Mouse (Mus musculus) kidney, embryonic 14.5 days (tissue): Measurements from ENCODE around the gene Fuca1. TPM values are rescaled to one million over a fixed set of nuclear protein-coding genes. Genes with fewer than 3 reads are reported as not detected.

Experiments used
- ATAC-seq: fragments of 200-750 bp; cut with Nextera tagmentation; 2 replicates; pipeline ENCODE4 v1.8.0; 2017; ENCODE audit warnings: moderate number of reproducible peaks, mild to moderate bottlenecking, moderate TSS enrichment, moderate library complexity; ENCODE audit not compliant: low FRiP score, low TSS enrichment
- H3K27ac ChIP-seq: fragments of 300-500 bp; sonication (generic); 2 replicates; pipeline ENCODE4 v1.5.1; 2014; ENCODE audit warnings: low read depth, mild to moderate bottlenecking, low read length, moderate library complexity, mixed read lengths
- H3K27me3 ChIP-seq: fragments of 300-500 bp; sonication (generic); 2 replicates; pipeline ENCODE4 v1.6.1; 2014; ENCODE audit warnings: mild to moderate bottlenecking, low read length; ENCODE audit not compliant: control insufficient read depth, insufficient read depth
- H3K36me3 ChIP-seq: fragments of 300-500 bp; sonication (generic); 2 replicates; pipeline ENCODE4 v1.6.1; 2014; ENCODE audit warnings: low read length, mixed read lengths; ENCODE audit not compliant: control insufficient read depth, insufficient read depth
- H3K4me1 ChIP-seq: fragments of 300-500 bp; sonication (generic); 2 replicates; pipeline ENCODE4 v1.6.1; 2014; ENCODE audit warnings: low read length, mixed read lengths; ENCODE audit not compliant: control insufficient read depth, insufficient read depth
- H3K4me2 ChIP-seq: fragments of 300-500 bp; sonication (generic); replicated peaks from 2 replicates; pipeline ENCODE4 v1.6.1; 2014; ENCODE audit warnings: low read depth, mild to moderate bottlenecking, low read length
- H3K4me3 ChIP-seq: fragments of 300-500 bp; sonication (generic); 2 replicates; pipeline ENCODE4 v1.5.1; 2014; ENCODE audit warnings: mild to moderate bottlenecking, low read length
- H3K9ac ChIP-seq: fragments of 300-500 bp; sonication (generic); 2 replicates; pipeline ENCODE4 v1.6.1; 2014; ENCODE audit warnings: low read depth, mild to moderate bottlenecking, low read length, moderate library complexity
- H3K9me3 ChIP-seq: fragments of 300-500 bp; sonication (generic); 2 replicates; pipeline ENCODE4 v1.6.1; 2016; ENCODE audit warnings: low read length; ENCODE audit not compliant: control insufficient read depth
- WGBS: fragments of 180-500 bp; shearing (Covaris S2); extraction: QIAGEN DNeasy Blood & Tissue Kit; methylation state at CpG from one replicate; pipeline ENCODE4 v1.1.7; 2014; 5-methylcytosine and 5-hydroxymethylcytosine counted together
- polyA plus RNA-seq: library from polyadenylated mRNA; unstranded; fragments of >200 nt; fragmentation: Nextera tagmentation; extraction: Ambion mirVana; gene quantifications from 2 replicates; pipeline ENCODE4 v1.2.1, GENCODE M21; 2014

Fuca1 gene
- polyA plus RNA-seq, 1 experiment from 2014 or later, result 69.2 TPM

GRCm38 (mm10) chr4:135898380-135899049 is 22.0 kb upstream of the Fuca1 start:
- no peak overlapping the region for H3K4me2 ChIP-seq
- H3K9ac ChIP-seq, result 0 out of 2 replicates have a peak overlapping the region, but pooled peaks have one; percentile 4
- no peak overlapping the region for H3K27ac ChIP-seq
- 69% methylated on average over 8 of the region's 9 CpGs for WGBS
- no peaks in the 10 kb centered on the region for H3K27me3 ChIP-seq
- no peaks in the 10 kb centered on the region for H3K36me3 ChIP-seq
- H3K4me1 ChIP-seq, result no peaks in the 10 kb centered on the region
- H3K9me3 ChIP-seq, result no peaks in the 10 kb centered on the region
- no peak overlapping the region for H3K4me3 ChIP-seq
- no peak for ATAC-seq

- Histone ChIP-seq H3K36me3 (no peaks in the 10 kb centered on the region), H3K4me2 (no peak overlapping the region), H3K9ac (no peak overlapping the region), H3K27me3 (no peaks in the 10 kb centered on the region), H3K4me1 (no peaks in the 10 kb centered on the region), H3K9me3 (no peaks in the 10 kb centered on the region), H3K27ac (no peak overlapping the region), H3K4me3 (no peak overlapping the region)
- WGBS, result 89% methylated on average over 7 of the region's 7 CpGs
- ATAC-seq, result no peak
Observed at GRCm38 (mm10) chr4:135899050-135899448, 21.5 kb upstream of the Fuca1 start.

GRCm38 (mm10) chr4:135900008-135900407 is 20.5 kb upstream of the Fuca1 start:
- Histone ChIP-seq H3K27ac (no peak overlapping the region), H3K27me3 (no peaks in the 10 kb centered on the region), H3K4me3 (no peak overlapping the region), H3K4me2 (no peak overlapping the region), H3K36me3 (no peaks in the 10 kb centered on the region), H3K9me3 (no peaks in the 10 kb centered on the region), H3K4me1 (no peaks in the 10 kb centered on the region), H3K9ac (no peak overlapping the region)
- 73% methylated on average over 5 of the region's 5 CpGs for WGBS
- no peak for ATAC-seq

- Histone ChIP-seq H3K27me3 (no peaks in the 10 kb centered on the region), H3K4me3 (no peak overlapping the region), H3K9ac (no peak overlapping the region), H3K9me3 (no peaks in the 10 kb centered on the region), H3K4me1 (no peaks in the 10 kb centered on the region), H3K36me3 (no peaks in the 10 kb centered on the region), H3K27ac (no peak overlapping the region), H3K4me2 (no peak overlapping the region)
- ATAC-seq, result no peak
- WGBS, result 91% methylated on average over 4 of the region's 4 CpGs
Observed at GRCm38 (mm10) chr4:135902606-135903242, 17.8 kb upstream of the Fuca1 start.

GRCm38 (mm10) chr4:135904810-135905209 is 15.7 kb upstream of the Fuca1 start:
- ATAC-seq, result no peak
- Histone ChIP-seq H3K27ac (no peak overlapping the region), H3K9ac (no peak overlapping the region), H3K36me3 (no peaks in the 10 kb centered on the region), H3K27me3 (no peaks in the 10 kb centered on the region), H3K9me3 (no peaks in the 10 kb centered on the region), H3K4me2 (no peak overlapping the region), H3K4me1 (no peaks in the 10 kb centered on the region), H3K4me3 (no peak overlapping the region)
- 80% methylated on average over 1 of the region's 1 CpGs for WGBS

- H3K9me3 ChIP-seq, result no peaks in the 10 kb centered on the region
Observed at GRCm38 (mm10) chr4:135906633-135907032, 13.9 kb upstream of the Fuca1 start.

GRCm38 (mm10) chr4:135909326-135910066 is 11.0 kb upstream of the Fuca1 start:
- Histone ChIP-seq H3K36me3 (no peaks in the 10 kb centered on the region), H3K4me3 (no peak overlapping the region), H3K4me1 (no peaks in the 10 kb centered on the region), H3K4me2 (no peak overlapping the region), H3K27me3 (no peaks in the 10 kb centered on the region), H3K27ac (no peak overlapping the region), H3K9me3 (no peaks in the 10 kb centered on the region), H3K9ac (no peak overlapping the region)
- WGBS, result 69% methylated on average over 13 of the region's 13 CpGs
- no peak for ATAC-seq

More at GRCm38 (mm10) chr4:135906633-135907032, 13.9 kb upstream of the Fuca1 start:
- no peak for ATAC-seq
- no peak overlapping the region for H3K4me3 ChIP-seq
- H3K9ac ChIP-seq, result no peak overlapping the region
- H3K27ac ChIP-seq, result no peak overlapping the region
- WGBS, result 80% methylated on average over 3 of the region's 3 CpGs
- H3K4me1 ChIP-seq, result no peaks in the 10 kb centered on the region
- no peaks in the 10 kb centered on the region for H3K36me3 ChIP-seq
- H3K27me3 ChIP-seq, result no peaks in the 10 kb centered on the region
- H3K4me2 ChIP-seq, result no peak overlapping the region

- H3K36me3 ChIP-seq, result no peaks in the 10 kb centered on the region
- no peaks in the 10 kb centered on the region for H3K27me3 ChIP-seq
- ATAC-seq, result no peak
- H3K4me1 ChIP-seq, result no peaks in the 10 kb centered on the region
- 67% methylated on average over 7 of the region's 7 CpGs for WGBS
- no peak overlapping the region for H3K27ac ChIP-seq
- no peaks in the 10 kb centered on the region for H3K9me3 ChIP-seq
- H3K9ac ChIP-seq, result no peak overlapping the region
- no peak overlapping the region for H3K4me2 ChIP-seq
- no peak overlapping the region for H3K4me3 ChIP-seq
Observed at GRCm38 (mm10) chr4:135911531-135911930, 9.0 kb upstream of the Fuca1 start.

GRCm38 (mm10) chr4:135912164-135912563 is 8.4 kb upstream of the Fuca1 start:
- Histone ChIP-seq H3K36me3 (no peaks in the 10 kb centered on the region), H3K4me3 (no peak overlapping the region), H3K27ac (no peak overlapping the region), H3K4me2 (no peak overlapping the region), H3K9ac (no peak overlapping the region), H3K27me3 (no peaks in the 10 kb centered on the region), H3K4me1 (no peaks in the 10 kb centered on the region), H3K9me3 (no peaks in the 10 kb centered on the region)
- no peak for ATAC-seq
- WGBS, result 51% methylated on average over 3 of the region's 3 CpGs
